Mouse (Mus musculus) hindbrain, embryonic 10.5 days (tissue): ENCODE results near the gene Cyb5r2. TPM values are rescaled to one million over a fixed set of nuclear protein-coding genes. Genes with fewer than 3 reads are reported as not detected.

Experiments
- DNase-seq: peaks from one replicate; pipeline ENCODE4 v3.0.0-alpha.2; 2017; ENCODE audit warnings: low spot score
- H3K27ac ChIP-seq: fragments of 300-500 bp; sonication (generic); 2 replicates; pipeline ENCODE4 v1.5.1; 2016; ENCODE audit warnings: mild to moderate bottlenecking, moderate library complexity
- H3K27me3 ChIP-seq: fragments of 300-500 bp; sonication (generic); 2 replicates; pipeline ENCODE4 v1.6.1; 2016; ENCODE audit warnings: mild to moderate bottlenecking; ENCODE audit not compliant: poor library complexity, insufficient read depth, severe bottlenecking
- H3K36me3 ChIP-seq: fragments of 300-500 bp; sonication (generic); 2 replicates; pipeline ENCODE4 v1.6.1; 2016; ENCODE audit warnings: mild to moderate bottlenecking, moderate library complexity
- H3K4me1 ChIP-seq: fragments of 300-500 bp; sonication (generic); replicated peaks from 2 replicates; pipeline ENCODE4 v1.6.1; 2016; ENCODE audit warnings: mild to moderate bottlenecking
- H3K4me3 ChIP-seq: fragments of 300-500 bp; sonication (generic); 2 replicates; pipeline ENCODE4 v1.5.1; 2016; ENCODE audit warnings: mild to moderate bottlenecking, moderate library complexity
- H3K9me3 ChIP-seq: fragments of 300-500 bp; sonication (generic); 2 replicates; pipeline ENCODE4 v1.6.1; 2016; ENCODE audit warnings: mild to moderate bottlenecking, moderate library complexity
- WGBS: fragments of 180-500 bp; shearing (Covaris S2); methylation state at CpG from one replicate; pipeline ENCODE4 v1.1.7; 2016; 5-methylcytosine and 5-hydroxymethylcytosine counted together
- polyA plus RNA-seq: library from polyadenylated mRNA; unstranded; fragments of >200 nt; fragmentation: Nextera tagmentation; extraction: Ambion mirVana; gene quantifications from 2 replicates; pipeline ENCODE4 v1.2.1, GENCODE M21; 2016

Gene Cyb5r2
- polyA plus RNA-seq, 1 experiment from 2014 or later: 0.46 TPM

GRCm38 (mm10) chr7:107708491-107709112 is 49.2 kb downstream of the Cyb5r2 start:
- H3K4me3 ChIP-seq: peak overlapping the region; percentile 42
- WGBS: 2% methylated on average over 10 of the region's 10 CpGs
- 0 out of 2 replicates have a peak, but pooled peaks cover 3% of the 10 kb centered on the region for H3K27me3 ChIP-seq
- H3K36me3 ChIP-seq: no peaks in the 10 kb centered on the region
- peaks cover 17% of the 10 kb centered on the region for H3K4me1 ChIP-seq
- DNase-seq: peak; percentile 70
- H3K9me3 ChIP-seq: no peaks in the 10 kb centered on the region
- H3K27ac ChIP-seq: peak overlapping the region; percentile 75

GRCm38 (mm10) chr7:107707650-107708049 is 50.2 kb downstream of the Cyb5r2 start:
- no peak overlapping the region for H3K27ac ChIP-seq
- 0 out of 2 replicates have a peak, but pooled peaks cover 7% of the 10 kb centered on the region for H3K27me3 ChIP-seq
- no peak overlapping the region for H3K4me3 ChIP-seq
- H3K36me3 ChIP-seq: no peaks in the 10 kb centered on the region
- no peaks in the 10 kb centered on the region for H3K9me3 ChIP-seq
- peaks cover 20% of the 10 kb centered on the region for H3K4me1 ChIP-seq
- WGBS: 71% methylated on average over 9 of the region's 9 CpGs
- no peak for DNase-seq

DNA sequence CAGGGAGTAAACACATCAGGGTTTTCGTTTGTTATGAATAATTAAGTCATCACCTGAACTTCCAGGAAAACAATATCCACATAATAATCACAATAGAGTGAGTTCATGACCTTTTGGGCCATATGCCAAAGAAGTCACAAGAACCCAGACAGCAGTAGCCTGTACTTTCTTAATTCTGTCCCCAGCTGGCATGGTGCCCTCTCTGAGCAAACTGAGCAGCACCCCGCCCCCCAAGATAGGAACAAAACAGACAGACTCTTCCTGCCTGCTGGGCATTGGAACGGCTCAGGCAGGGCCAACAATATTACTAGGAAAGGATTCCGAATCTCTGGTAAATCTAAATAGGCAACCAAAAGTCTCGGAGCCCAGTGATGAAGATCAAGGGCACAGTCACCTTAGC is 51.9 kb downstream of the Cyb5r2 start:
- Histone ChIP-seq H3K9me3 (no peaks in the 10 kb centered on the region), H3K4me1 (peaks cover 20% of the 10 kb centered on the region), H3K27me3 (0 out of 2 replicates have a peak, but pooled peaks cover 7% of the 10 kb centered on the region), H3K4me3 (no peak overlapping the region), H3K27ac (no peak overlapping the region), H3K36me3 (no peaks in the 10 kb centered on the region)
- WGBS: 69% methylated on average over 5 of the region's 5 CpGs
- DNase-seq: no peak

- Histone ChIP-seq H3K36me3 (no peaks in the 10 kb centered on the region), H3K9me3 (no peaks in the 10 kb centered on the region), H3K4me1 (peaks cover 6% of the 10 kb centered on the region), H3K27ac (no peak overlapping the region), H3K4me3 (no peak overlapping the region), H3K27me3 (peaks cover 26% of the 10 kb centered on the region)
- no peak for DNase-seq
- 67% methylated on average over 13 of the region's 13 CpGs for WGBS
These were observed 55.1 kb downstream of the Cyb5r2 start for GRCm38 (mm10) chr7:107702461-107703380.

DNA sequence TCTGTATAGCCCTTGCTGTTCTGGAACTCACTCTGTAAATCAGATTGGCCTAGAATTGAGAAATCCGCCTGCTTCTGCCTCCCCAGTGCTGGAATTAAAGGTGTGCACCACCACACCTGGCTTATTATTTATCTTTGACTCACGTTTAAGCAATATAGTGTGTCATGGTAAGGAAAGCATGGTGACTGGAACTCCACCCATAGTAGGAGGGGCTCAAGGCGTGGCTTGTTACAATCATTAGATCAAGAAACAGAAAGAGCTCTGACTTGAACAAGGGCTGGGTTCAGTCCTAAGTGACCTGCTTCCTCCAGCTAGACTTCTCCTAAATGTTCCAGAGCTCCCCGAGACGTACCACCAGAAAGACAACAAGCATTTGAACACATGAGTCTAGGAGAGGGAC is 57.2 kb downstream of the Cyb5r2 start:
- DNase-seq: no peak
- 82% methylated on average over 5 of the region's 5 CpGs for WGBS

GRCm38 (mm10) chr7:107699926-107700325 is 57.9 kb downstream of the Cyb5r2 start:
- H3K36me3 ChIP-seq: no peaks in the 10 kb centered on the region
- H3K27me3 ChIP-seq: peaks cover 49% of the 10 kb centered on the region
- H3K4me3 ChIP-seq: no peak overlapping the region
- 0 out of 2 replicates have a peak, but pooled peaks cover 3% of the 10 kb centered on the region for H3K4me1 ChIP-seq
- no peak overlapping the region for H3K27ac ChIP-seq
- WGBS: 66% methylated on average over 1 of the region's 1 CpGs
- H3K9me3 ChIP-seq: no peaks in the 10 kb centered on the region
- DNase-seq: no peak

More for the DNA sequence above, 57.2 kb downstream of the Cyb5r2 start:
- no peak overlapping the region for H3K27ac ChIP-seq
- H3K27me3 ChIP-seq: peaks cover 44% of the 10 kb centered on the region
- H3K4me3 ChIP-seq: no peak overlapping the region
- no peaks in the 10 kb centered on the region for H3K36me3 ChIP-seq
- 0 out of 2 replicates have a peak, but pooled peaks cover 3% of the 10 kb centered on the region for H3K4me1 ChIP-seq
- H3K9me3 ChIP-seq: no peaks in the 10 kb centered on the region

Other genes with a start within 250 kb of the Cyb5r2 start
- 5.6 and 8.1 TPM in 2 replicates for gene Olfml1, start 190.6 kb downstream of the Cyb5r2 start, polyA plus RNA-seq
- gene Ppfibp2, start 162.8 kb downstream of the Cyb5r2 start, polyA plus RNA-seq: 7.4 and 10.0 TPM in 2 replicates
- gene 5330417H12Rik, start 132.9 kb downstream of the Cyb5r2 start, polyA plus RNA-seq: not detected in 2 replicates
- gene Ovch2, start 43.2 kb upstream of the Cyb5r2 start, polyA plus RNA-seq: not detected in 2 replicates
- gene Olfr467, start 54.2 kb upstream of the Cyb5r2 start, polyA plus RNA-seq: not detected in 2 replicates
- gene Olfr469, start 67.5 kb upstream of the Cyb5r2 start, polyA plus RNA-seq: not detected in 2 replicates
- not detected in 2 replicates for gene Olfr470, start 89.5 kb upstream of the Cyb5r2 start, polyA plus RNA-seq
- not detected in 2 replicates for gene Olfr472, start 139.9 kb upstream of the Cyb5r2 start, polyA plus RNA-seq
- not detected in 2 replicates for gene Olfr473, start 172.4 kb upstream of the Cyb5r2 start, polyA plus RNA-seq
- not detected in 2 replicates for gene Olfr474, start 196.6 kb upstream of the Cyb5r2 start, polyA plus RNA-seq
- not detected in 2 replicates for gene Olfr476, start 206.8 kb upstream of the Cyb5r2 start, polyA plus RNA-seq
- gene Olfr477, start 228.7 kb upstream of the Cyb5r2 start, polyA plus RNA-seq: not detected in 2 replicates